8 mouse cellular contexts compared by ENCODE assay signal in genomic region chr12:65075733-65076310, GRCm38 (mm10). TPM values are rescaled to one million over a fixed set of nuclear protein-coding genes. Genes with fewer than 3 reads are reported as not detected.
DNase-seq lines count a peak whose midpoint lies in the region; ATAC-seq and TF ChIP-seq lines count a peak whose summit lies in the region.

No protein-coding gene starts in this region.

- no peak for TF ChIP-seq CTCF in small intestine, adult 2 months (IDR thresholded peaks at IDR 0.05; ENCODE audit: extremely low read depth, insufficient read length, insufficient replicate concordance, low read depth, low read length)

- H3K9ac ChIP-seq in kidney, embryonic 16.5 days (replicated peaks; ENCODE audit: low read length): peak overlapping the region; percentile 80
- H3K9ac ChIP-seq in embryonic facial prominence, embryonic 15.5 days: peak overlapping the region; percentile 62
- H3K9ac ChIP-seq in limb, embryonic 13.5 days: peak overlapping the region; percentile 89

- H3K27ac ChIP-seq in kidney, embryonic 16.5 days (ENCODE audit: low read length): peak overlapping the region; percentile 75
- H3K27ac ChIP-seq in embryonic facial prominence, embryonic 15.5 days (replicated peaks): peak overlapping the region; percentile 92
- peak overlapping the region; percentile 87 for H3K27ac ChIP-seq in limb, embryonic 13.5 days
- H3K27ac ChIP-seq in small intestine, adult 2 months (ENCODE audit: insufficient read depth, low read depth, low read length): no peak overlapping the region

- peak overlapping the region; percentile 79 for H3K4me2 ChIP-seq in kidney, embryonic 16.5 days (replicated peaks; ENCODE audit: low read depth, low read length)
- peak overlapping the region; percentile 78 for H3K4me2 ChIP-seq in embryonic facial prominence, embryonic 15.5 days (replicated peaks)
- peak overlapping the region; percentile 88 for H3K4me2 ChIP-seq in limb, embryonic 13.5 days (replicated peaks)

- no peak for DNase-seq in kidney, postnatal 25 days
- peak; percentile 48 for DNase-seq in MN1 (ENCODE audit: low spot score)
- no peak for DNase-seq in yolk sac, embryonic 10.5 days (ENCODE audit: low spot score)
- DNase-seq in cerebellum, postnatal 25 days: no peak

- 0% methylated on average over 33 of the region's 41 CpGs for WGBS in kidney, embryonic 16.5 days
- under 1% methylated on average over 41 of the region's 41 CpGs for WGBS in embryonic facial prominence, embryonic 15.5 days
- under 1% methylated on average over 35 of the region's 41 CpGs for WGBS in limb, embryonic 13.5 days
- under 1% methylated on average over 41 of the region's 41 CpGs for WGBS in small intestine, adult 2 months

- H3K4me3 ChIP-seq in kidney, embryonic 16.5 days (ENCODE audit: low read length): peak overlapping the region; percentile 62
- H3K4me3 ChIP-seq in embryonic facial prominence, embryonic 15.5 days (replicated peaks): peak overlapping the region; percentile 69
- H3K4me3 ChIP-seq in limb, embryonic 13.5 days: peak overlapping the region; percentile 84
- H3K4me3 ChIP-seq in small intestine, adult 2 months (ENCODE audit: low read depth, low read length): peak overlapping the region; percentile 96

- H3K4me1 ChIP-seq in kidney, embryonic 16.5 days (ENCODE audit: insufficient read depth, low read length): peaks cover 26% of the 10 kb centered on the region
- H3K4me1 ChIP-seq in embryonic facial prominence, embryonic 15.5 days: peaks cover 21% of the 10 kb centered on the region
- H3K4me1 ChIP-seq in limb, embryonic 13.5 days: peaks cover 30% of the 10 kb centered on the region
- H3K4me1 ChIP-seq in small intestine, adult 2 months (ENCODE audit: control insufficient read depth, insufficient read depth, insufficient read length, low read length): peaks cover 3% of the 10 kb centered on the region; the same call in 1 of the 2 replicates

- peaks cover 3% of the 10 kb centered on the region; the same call in 1 of the 2 replicates for H3K36me3 ChIP-seq in kidney, embryonic 16.5 days (ENCODE audit: insufficient read depth, low read length)
- 0 out of 2 replicates have a peak, but pooled peaks cover 2% of the 10 kb centered on the region for H3K36me3 ChIP-seq in embryonic facial prominence, embryonic 15.5 days
- peaks cover 11% of the 10 kb centered on the region for H3K36me3 ChIP-seq in limb, embryonic 13.5 days
- H3K36me3 ChIP-seq in small intestine, adult 2 months (ENCODE audit: control insufficient read depth, insufficient read depth, low read length): no peaks in the 10 kb centered on the region

- peak; percentile 0; the same call in 1 of the 2 replicates for ATAC-seq in kidney, embryonic 16.5 days (ENCODE audit: low FRiP score, low TSS enrichment)
- ATAC-seq in embryonic facial prominence, embryonic 15.5 days (ENCODE audit: insufficient number of reproducible peaks, low FRiP score, low TSS enrichment, low read depth): no peak
- ATAC-seq in limb, embryonic 13.5 days (ENCODE audit: low FRiP score, low read depth): peak; percentile 6; the same call in 1 of the 2 replicates

- H3K27me3 ChIP-seq in kidney, embryonic 16.5 days (ENCODE audit: insufficient read depth, low read length): no peaks in the 10 kb centered on the region
- no peaks in the 10 kb centered on the region for H3K27me3 ChIP-seq in embryonic facial prominence, embryonic 15.5 days
- no peaks in the 10 kb centered on the region for H3K27me3 ChIP-seq in limb, embryonic 13.5 days
- no peaks in the 10 kb centered on the region for H3K27me3 ChIP-seq in small intestine, adult 2 months (ENCODE audit: control insufficient read depth, insufficient read depth, low read length)

- no peak for TF ChIP-seq POLR2A in small intestine, adult 2 months (IDR thresholded peaks at IDR 0.05; ENCODE audit: low read depth, low read length)

- no peaks in the 10 kb centered on the region for H3K9me3 ChIP-seq in kidney, embryonic 16.5 days (ENCODE audit: low read length)
- H3K9me3 ChIP-seq in embryonic facial prominence, embryonic 15.5 days (replicated peaks): no peaks in the 10 kb centered on the region
- no peaks in the 10 kb centered on the region for H3K9me3 ChIP-seq in limb, embryonic 13.5 days

RNA-seq across cellular contexts. Expression of gene Fancm, which starts 0.4 kb away (rescaled TPM):
- 7.7 and 8.4 TPM in 2 replicates for polyA plus RNA-seq in kidney, embryonic 16.5 days (2015; fragmentation: Nextera tagmentation; extraction: Ambion mirVana)
- polyA plus RNA-seq in embryonic facial prominence, embryonic 15.5 days (2015; fragmentation: Nextera tagmentation; extraction: Ambion mirVana): 5.9 and 7.7 TPM in 2 replicates
- 10.8 and 11.4 TPM in 2 replicates for polyA plus RNA-seq in limb, embryonic 13.5 days (2015; fragmentation: Nextera tagmentation; extraction: Ambion mirVana)
- 0.80 and 0.94 TPM in 2 replicates for polyA plus RNA-seq in small intestine, adult 2 months (2012; rRNA removed)

RNA-seq across cellular contexts. Expression of gene Fkbp3, which starts 2.0 kb away (rescaled TPM):
- polyA plus RNA-seq in kidney, embryonic 16.5 days (2015; fragmentation: Nextera tagmentation; extraction: Ambion mirVana): 400 and 420 TPM in 2 replicates
- polyA plus RNA-seq in embryonic facial prominence, embryonic 15.5 days (2015; fragmentation: Nextera tagmentation; extraction: Ambion mirVana): 363 and 402 TPM in 2 replicates
- 517 and 520 TPM in 2 replicates for polyA plus RNA-seq in limb, embryonic 13.5 days (2015; fragmentation: Nextera tagmentation; extraction: Ambion mirVana)
- 0.79 and 4.3 TPM in 2 replicates for polyA plus RNA-seq in small intestine, adult 2 months (2012; rRNA removed)

RNA-seq across cellular contexts. Expression of gene Prpf39, which starts 39.7 kb away (rescaled TPM):
- 50.4 and 52.9 TPM in 2 replicates for polyA plus RNA-seq in kidney, embryonic 16.5 days (2015; fragmentation: Nextera tagmentation; extraction: Ambion mirVana)
- polyA plus RNA-seq in embryonic facial prominence, embryonic 15.5 days (2015; fragmentation: Nextera tagmentation; extraction: Ambion mirVana): 55.3 and 56.2 TPM in 2 replicates
- polyA plus RNA-seq in limb, embryonic 13.5 days (2015; fragmentation: Nextera tagmentation; extraction: Ambion mirVana): 68.1 and 71.7 TPM in 2 replicates
- polyA plus RNA-seq in small intestine, adult 2 months (2012; rRNA removed): 1.1 and 2.2 TPM in 2 replicates

Comparison
In these comparisons a context has a peak if more than half of its experiments do, and no peak if none do; other contexts are left out.
1. RNA of gene Fkbp3, which starts 2.0 kb away (polyA plus RNA-seq): 517 to 520 TPM in limb, embryonic 13.5 days, 400 to 420 TPM in kidney, embryonic 16.5 days and 363 to 402 TPM in embryonic facial prominence, embryonic 15.5 days; 0.79 to 4.3 TPM in small intestine, adult 2 months; every median in the first group is over 10 times any median in the second.
2. RNA of gene Prpf39, which starts 39.7 kb away (polyA plus RNA-seq): 68.1 to 71.7 TPM in limb, embryonic 13.5 days, 55.3 to 56.2 TPM in embryonic facial prominence, embryonic 15.5 days and 50.4 to 52.9 TPM in kidney, embryonic 16.5 days; 1.1 to 2.2 TPM in small intestine, adult 2 months; every median in the first group is over 10 times any median in the second.
3. Peak in every context shown above with its lines, with median percentiles within 50 percentile points of each other: H3K4me2 ChIP-seq, H3K4me3 ChIP-seq and H3K9ac ChIP-seq.